Mouse (Mus musculus) neutrophil, adult 5-6 weeks (primary cell): Measurements from ENCODE around the gene Bola2. TPM values are rescaled to one million over a fixed set of nuclear protein-coding genes. Genes with fewer than 3 reads are reported as not detected.

ENCODE experiments used
- ATAC-seq: fragments of 151-379, 151-347 bp; 2 replicates; pipeline ENCODE4 v1.8.0; 2017; ENCODE audit warnings: mild to moderate bottlenecking, moderate TSS enrichment; ENCODE audit not compliant: insufficient number of reproducible peaks, poor library complexity, low FRiP score, severe bottlenecking; ENCODE audit errors: extremely low read depth
- total RNA-seq: library from RNA; stranded (forward); fragments of 200-1000 nt; gene quantifications from 2 replicates; pipeline ENCODE4 v1.2.3, GENCODE M21; 2017

Gene Bola2
- total RNA-seq, 1 experiment from 2014 or later = 28.0 TPM

- no peak for ATAC-seq
Observed at GRCm38 (mm10) chr7:126740977-126741376, 45.8 kb downstream of the Bola2 start.

GRCm38 (mm10) chr7:126741452-126741851 is 46.3 kb downstream of the Bola2 start:
- ATAC-seq = no peak

GRCm38 (mm10) chr7:126741964-126742482 is 46.8 kb downstream of the Bola2 start:
- no peak for ATAC-seq

GRCm38 (mm10) chr7:126746066-126746465 is 50.9 kb downstream of the Bola2 start:
- ATAC-seq = peak; percentile 77

- ATAC-seq = peak; percentile 39; the same call in 1 of the 2 replicates
Observed at GRCm38 (mm10) chr7:126746798-126747197, 51.6 kb downstream of the Bola2 start.

- no peak for ATAC-seq
Observed at GRCm38 (mm10) chr7:126748824-126749223, 53.6 kb downstream of the Bola2 start.

Other genes with a start within 250 kb of the Bola2 start
- 0.37 and 1.6 TPM in 2 replicates for gene Atp2a1, start 232.3 kb upstream of the Bola2 start, total RNA-seq
- gene Sh2b1, start 220.0 kb upstream of the Bola2 start, total RNA-seq = 30.0 and 34.0 TPM in 2 replicates
- gene Tufm, start 208.0 kb upstream of the Bola2 start, total RNA-seq = 33.6 and 38.4 TPM in 2 replicates
- 76.4 and 87.3 TPM in 2 replicates for gene Atxn2l, start 192.0 kb upstream of the Bola2 start, total RNA-seq
- gene Eif3c, start 129.0 kb upstream of the Bola2 start, total RNA-seq = 93.6 and 99.5 TPM in 2 replicates
- 90.5 and 117 TPM in 2 replicates for gene Apobr, start 110.5 kb upstream of the Bola2 start, total RNA-seq
- 97.2 and 102 TPM in 2 replicates for gene Cln3, start 109.6 kb upstream of the Bola2 start, total RNA-seq
- 0.86 and 1.4 TPM in 2 replicates for gene Il27, start 100.5 kb upstream of the Bola2 start, total RNA-seq
- gene Nupr1, start 64.5 kb upstream of the Bola2 start, total RNA-seq = 6.9 and 9.5 TPM in 2 replicates
- gene Sgf29, start 46.1 kb upstream of the Bola2 start, total RNA-seq = 43.8 and 56.5 TPM in 2 replicates
- gene Sult1a1, start 19.0 kb upstream of the Bola2 start, total RNA-seq = 0.93 and 1.1 TPM in 2 replicates
- 3.3 and 4.2 TPM in 2 replicates for gene Slx1b, start 383 bp downstream of the Bola2 start, total RNA-seq
- 1,403 and 1,487 TPM in 2 replicates for gene Coro1a, start 12.4 kb downstream of the Bola2 start, total RNA-seq
- gene Mapk3, start 64.2 kb downstream of the Bola2 start, total RNA-seq = 48.8 and 51.2 TPM in 2 replicates
- 25.8 and 26.5 TPM in 2 replicates for gene Gdpd3, start 70.9 kb downstream of the Bola2 start, total RNA-seq
- gene Ypel3, start 81.6 kb downstream of the Bola2 start, total RNA-seq = 367 and 379 TPM in 2 replicates
- 14.4 and 19.8 TPM in 2 replicates for gene Tbx6, start 86.1 kb downstream of the Bola2 start, total RNA-seq
- 210 and 221 TPM in 2 replicates for gene Ppp4c, start 97.1 kb downstream of the Bola2 start, total RNA-seq
- not detected in 2 replicates for gene Fam57b, start 102.3 kb downstream of the Bola2 start, total RNA-seq
- gene 4930451I11Rik, start 136.2 kb downstream of the Bola2 start, total RNA-seq = not detected in 2 replicates
- gene Doc2a, start 152.0 kb downstream of the Bola2 start, total RNA-seq = not detected in 2 replicates
- 37.7 and 46.2 TPM in 2 replicates for gene Hirip3, start 166.6 kb downstream of the Bola2 start, total RNA-seq
- 44.6 and 46.8 TPM in 2 replicates for gene Ino80e, start 167.0 kb downstream of the Bola2 start, total RNA-seq
- 73.7 and 93.1 TPM in 2 replicates for gene Taok2, start 189.3 kb downstream of the Bola2 start, total RNA-seq
- 32.3 and 32.6 TPM in 2 replicates for gene Tmem219, start 227.5 kb downstream of the Bola2 start, total RNA-seq
- 29.1 and 32.8 TPM in 2 replicates for gene Kctd13, start 233.5 kb downstream of the Bola2 start, total RNA-seq